In the genomic region with DNA sequence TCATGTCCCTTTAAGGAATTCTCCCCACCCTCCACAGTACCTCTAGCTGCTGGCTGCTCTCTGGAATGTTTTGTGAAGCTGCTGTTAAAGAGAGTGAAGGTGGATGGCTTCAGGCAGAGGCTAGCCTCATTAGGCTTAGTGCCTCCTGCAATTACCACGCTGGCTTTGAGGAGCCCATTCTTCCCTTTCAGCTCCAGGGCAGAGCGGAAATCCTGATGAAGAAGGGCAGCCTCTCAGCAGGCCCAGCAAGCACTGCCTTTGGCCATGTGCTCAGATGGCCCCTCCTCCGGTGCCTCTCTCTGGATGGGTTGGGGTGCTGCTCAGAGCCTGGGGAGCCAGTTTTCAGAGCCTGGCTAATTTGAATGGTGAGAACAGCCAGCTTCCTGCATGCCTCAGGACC, we compare ENCODE assay signal across 11 mouse cellular contexts. TPM values are rescaled to one million over a fixed set of nuclear protein-coding genes. Genes with fewer than 3 reads are reported as not detected.
DNase-seq lines count a peak whose midpoint lies in the region; ATAC-seq and TF ChIP-seq lines count a peak whose summit lies in the region.
"Had no signal": no experiment of that assay in that cellular context is flagged by ENCODE, and none has a peak within 500 bp of the region (broad histone marks: within the 10 kb centered on the region; RNA-seq: fewer than 3 reads in every experiment).

No protein-coding gene starts in this region.

- no peak overlapping the region for H3K4me3 ChIP-seq in kidney, embryonic 16.5 days (ENCODE audit: low read length)
- H3K4me3 ChIP-seq in embryonic facial prominence, embryonic 11.5 days (ENCODE audit: low read depth, low read length): no peak overlapping the region
- H3K4me3 ChIP-seq in hindbrain, postnatal 0 days (ENCODE audit: low read length): no peak overlapping the region
- H3K4me3 ChIP-seq in midbrain, embryonic 16.5 days (ENCODE audit: low read depth, low read length): no peak overlapping the region
- no peak overlapping the region for H3K4me3 ChIP-seq in kidney, embryonic 15.5 days (replicated peaks)
- H3K4me3 ChIP-seq: stomach, embryonic 15.5 days had no signal

- H3K4me2 ChIP-seq in kidney, embryonic 16.5 days (replicated peaks; ENCODE audit: low read depth, low read length): no peak overlapping the region
- no peak overlapping the region for H3K4me2 ChIP-seq in embryonic facial prominence, embryonic 11.5 days (ENCODE audit: low read depth, low read length)
- no peak overlapping the region for H3K4me2 ChIP-seq in hindbrain, postnatal 0 days (ENCODE audit: low read depth, low read length)
- H3K4me2 ChIP-seq in midbrain, embryonic 16.5 days (ENCODE audit: low read length): no peak overlapping the region
- H3K4me2 ChIP-seq in kidney, embryonic 15.5 days: no peak overlapping the region
- H3K4me2 ChIP-seq: stomach, embryonic 15.5 days had no signal

- peak overlapping the region; percentile 2; the same call in 1 of the 2 replicates for H3K9ac ChIP-seq in kidney, embryonic 16.5 days (replicated peaks; ENCODE audit: low read length)
- H3K9ac ChIP-seq in embryonic facial prominence, embryonic 11.5 days (replicated peaks; ENCODE audit: low read length): no peak overlapping the region
- H3K9ac ChIP-seq in hindbrain, postnatal 0 days (replicated peaks; ENCODE audit: low read length): no peak overlapping the region
- H3K9ac ChIP-seq in midbrain, embryonic 16.5 days (ENCODE audit: low read depth, low read length): no peak overlapping the region
- no peak overlapping the region for H3K9ac ChIP-seq in kidney, embryonic 15.5 days
- H3K9ac ChIP-seq: stomach, embryonic 15.5 days had no signal

- no peak overlapping the region for H3K27ac ChIP-seq in kidney, embryonic 16.5 days (ENCODE audit: low read length)
- H3K27ac ChIP-seq in embryonic facial prominence, embryonic 11.5 days (replicated peaks; ENCODE audit: low read depth, low read length): no peak overlapping the region
- H3K27ac ChIP-seq in hindbrain, postnatal 0 days: no peak overlapping the region
- H3K27ac ChIP-seq in midbrain, embryonic 16.5 days (ENCODE audit: low read length): no peak overlapping the region
- H3K27ac ChIP-seq in kidney, embryonic 15.5 days: no peak overlapping the region
- H3K27ac ChIP-seq: stomach, embryonic 15.5 days had no signal

- no peak for ATAC-seq in kidney, embryonic 16.5 days (ENCODE audit: low FRiP score, low TSS enrichment)
- 0 out of 2 replicates have a peak, but pooled peaks have one; percentile 42 for ATAC-seq in embryonic facial prominence, embryonic 11.5 days (replicated peaks; ENCODE audit: insufficient number of reproducible peaks, low FRiP score, low TSS enrichment, low read depth)
- ATAC-seq in hindbrain, postnatal 0 days: peak; percentile 66; the same call in 1 of the 2 replicates
- ATAC-seq in midbrain, embryonic 16.5 days: peak; percentile 68
- ATAC-seq in kidney, embryonic 15.5 days (replicated peaks; ENCODE audit: low FRiP score): no peak

- peaks cover 5% of the 10 kb centered on the region; the same call in 1 of the 2 replicates for H3K9me3 ChIP-seq in kidney, embryonic 16.5 days (ENCODE audit: low read length)
- peaks cover 2% of the 10 kb centered on the region; the same call in 1 of the 2 replicates for H3K9me3 ChIP-seq in embryonic facial prominence, embryonic 11.5 days (replicated peaks; ENCODE audit: control insufficient read depth, low read length)
- H3K9me3 ChIP-seq in hindbrain, postnatal 0 days (ENCODE audit: low read length): no peaks in the 10 kb centered on the region
- H3K9me3 ChIP-seq in midbrain, embryonic 16.5 days (replicated peaks; ENCODE audit: control insufficient read depth, low read length, poor library complexity, severe bottlenecking): 0 out of 2 replicates have a peak, but pooled peaks cover 4% of the 10 kb centered on the region
- H3K9me3 ChIP-seq in kidney, embryonic 15.5 days (replicated peaks): 0 out of 2 replicates have a peak, but pooled peaks cover 3% of the 10 kb centered on the region
- H3K9me3 ChIP-seq: stomach, embryonic 15.5 days had no signal

- WGBS in kidney, embryonic 16.5 days: 38% methylated on average over 3 of the region's 3 CpGs
- WGBS in embryonic facial prominence, embryonic 11.5 days: 13% methylated on average over 3 of the region's 3 CpGs
- WGBS in hindbrain, postnatal 0 days: 25% methylated on average over 3 of the region's 3 CpGs
- 14% methylated on average over 3 of the region's 3 CpGs for WGBS in midbrain, embryonic 16.5 days
- 30% methylated on average over 3 of the region's 3 CpGs for WGBS in kidney, embryonic 15.5 days

- H3K36me3 ChIP-seq in kidney, embryonic 16.5 days (ENCODE audit: insufficient read depth, low read length): no peaks in the 10 kb centered on the region
- no peaks in the 10 kb centered on the region for H3K36me3 ChIP-seq in embryonic facial prominence, embryonic 11.5 days (replicated peaks; ENCODE audit: control insufficient read depth, insufficient read depth, low read depth, low read length)
- no peaks in the 10 kb centered on the region for H3K36me3 ChIP-seq in hindbrain, postnatal 0 days (ENCODE audit: insufficient read depth, low read length)
- no peaks in the 10 kb centered on the region for H3K36me3 ChIP-seq in midbrain, embryonic 16.5 days (ENCODE audit: control insufficient read depth, insufficient read depth, low read length)
- no peaks in the 10 kb centered on the region for H3K36me3 ChIP-seq in kidney, embryonic 15.5 days
- H3K36me3 ChIP-seq: stomach, embryonic 15.5 days had no signal

- no peaks in the 10 kb centered on the region for H3K27me3 ChIP-seq in kidney, embryonic 16.5 days (ENCODE audit: insufficient read depth, low read length)
- no peaks in the 10 kb centered on the region for H3K27me3 ChIP-seq in embryonic facial prominence, embryonic 11.5 days (ENCODE audit: control insufficient read depth, insufficient read depth, low read length)
- H3K27me3 ChIP-seq in hindbrain, postnatal 0 days (ENCODE audit: insufficient read depth, low read length): no peaks in the 10 kb centered on the region
- H3K27me3 ChIP-seq in midbrain, embryonic 16.5 days (ENCODE audit: control insufficient read depth, insufficient read depth, low read depth, low read length): no peaks in the 10 kb centered on the region
- H3K27me3 ChIP-seq in kidney, embryonic 15.5 days: no peaks in the 10 kb centered on the region
- H3K27me3 ChIP-seq: stomach, embryonic 15.5 days had no signal

- no peak for TF ChIP-seq CTCF in hindbrain, postnatal 0 days (IDR thresholded peaks at IDR 0.05; ENCODE audit: low read depth)

- DNase-seq in kidney, postnatal 14 days: no peak
- peak; percentile 54 for DNase-seq in embryonic facial prominence, embryonic 11.5 days (ENCODE audit: low spot score)
- DNase-seq in hindbrain, postnatal 0 days (ENCODE audit: low spot score): no peak
- no peak for DNase-seq in cerebellum, postnatal 4 days (ENCODE audit: low spot score in 2 of 2)
- DNase-seq: cerebellum, postnatal 14 days; kidney, adult 8-10 months had no signal

- no peaks in the 10 kb centered on the region for H3K4me1 ChIP-seq in kidney, embryonic 16.5 days (ENCODE audit: insufficient read depth, low read length)
- H3K4me1 ChIP-seq in embryonic facial prominence, embryonic 11.5 days (ENCODE audit: control insufficient read depth, insufficient read depth, low read length): no peaks in the 10 kb centered on the region
- no peaks in the 10 kb centered on the region for H3K4me1 ChIP-seq in hindbrain, postnatal 0 days (ENCODE audit: insufficient read depth, low read length)
- H3K4me1 ChIP-seq in midbrain, embryonic 16.5 days (ENCODE audit: control insufficient read depth, insufficient read depth, low read length): peaks cover 4% of the 10 kb centered on the region
- peaks cover 5% of the 10 kb centered on the region; the same call in 1 of the 2 replicates for H3K4me1 ChIP-seq in kidney, embryonic 15.5 days

RNA-seq across cellular contexts. Expression of a gene that starts 18.9 kb away (rescaled TPM):
- 23.4 and 25.1 TPM in 2 replicates for polyA plus RNA-seq in kidney, embryonic 16.5 days (2015; fragmentation: Nextera tagmentation; extraction: Ambion mirVana)
- 104 and 108 TPM in 2 replicates for polyA plus RNA-seq in embryonic facial prominence, embryonic 11.5 days (2014; fragmentation: Nextera tagmentation; extraction: Ambion mirVana)
- 17.5 and 20.2 TPM in 2 replicates for total RNA-seq in hindbrain, postnatal 0 days (2014; rRNA removed)
- 19.2 and 19.9 TPM in 2 replicates for polyA plus RNA-seq in hindbrain, postnatal 0 days (2015; fragmentation: Nextera tagmentation; extraction: Ambion mirVana)
- 12.3 and 21.0 TPM in 2 replicates for polyA plus RNA-seq in midbrain, embryonic 16.5 days (2015; fragmentation: Nextera tagmentation; extraction: Ambion mirVana)
- 23.8 and 25.3 TPM in 2 replicates for polyA plus RNA-seq in kidney, embryonic 15.5 days (2015; fragmentation: Nextera tagmentation; extraction: Ambion mirVana)
- total RNA-seq: megakaryocyte-erythroid progenitor cell, adult 5-6 weeks had no signal

Comparison
In these comparisons a context has a peak if more than half of its experiments do, and no peak if none do; other contexts are left out.
1. ATAC-seq: peak in embryonic facial prominence, embryonic 11.5 days (single experiment), hindbrain, postnatal 0 days (single experiment) and midbrain, embryonic 16.5 days (single experiment); none in kidney, embryonic 16.5 days (single experiment) and kidney, embryonic 15.5 days (single experiment).